Mouse (Mus musculus) forebrain, embryonic 13.5 days (tissue): ENCODE results near the gene Ankrd13d. TPM values are rescaled to one million over a fixed set of nuclear protein-coding genes. Genes with fewer than 3 reads are reported as not detected.

Experiments used
- ATAC-seq: fragments of 200-750 bp; cut with Nextera tagmentation; 2 replicates; pipeline ENCODE4 v1.8.0; 2017
- H3K27ac ChIP-seq: fragments of 300-500 bp; sonication (generic); 2 replicates; pipeline ENCODE4 v1.5.1; 2015; ENCODE audit warnings: inconsistent platforms, mild to moderate bottlenecking, moderate library complexity
- H3K27me3 ChIP-seq: fragments of 300-500 bp; sonication (generic); 2 replicates; pipeline ENCODE4 v1.6.1; 2015; ENCODE audit warnings: mild to moderate bottlenecking, inconsistent platforms
- H3K36me3 ChIP-seq: fragments of 300-500 bp; sonication (generic); 2 replicates; pipeline ENCODE4 v1.6.1; 2015; ENCODE audit warnings: mild to moderate bottlenecking, inconsistent platforms; ENCODE audit not compliant: poor library complexity, severe bottlenecking
- H3K4me1 ChIP-seq: fragments of 300-500 bp; sonication (generic); 2 replicates; pipeline ENCODE4 v1.6.1; 2015; ENCODE audit warnings: inconsistent platforms
- H3K4me2 ChIP-seq: fragments of 300-500 bp; sonication (generic); 2 replicates; pipeline ENCODE4 v1.6.1; 2015; ENCODE audit warnings: inconsistent platforms, mild to moderate bottlenecking, moderate library complexity
- H3K4me3 ChIP-seq: fragments of 300-500 bp; sonication (generic); 2 replicates; pipeline ENCODE4 v1.5.1; 2015; ENCODE audit warnings: mild to moderate bottlenecking, inconsistent platforms
- H3K9ac ChIP-seq: fragments of 300-500 bp; sonication (generic); 2 replicates; pipeline ENCODE4 v1.6.1; 2015; ENCODE audit warnings: mild to moderate bottlenecking, inconsistent platforms
- H3K9me3 ChIP-seq: fragments of 300-500 bp; sonication (generic); replicated peaks from 2 replicates; pipeline ENCODE4 v1.6.1; 2016; ENCODE audit warnings: inconsistent platforms
- WGBS: fragments of 180-500 bp; shearing (Covaris S2); methylation state at CpG from one replicate; pipeline ENCODE4 v1.1.7; 2015; 5-methylcytosine and 5-hydroxymethylcytosine counted together
- polyA plus RNA-seq: library from polyadenylated mRNA; unstranded; fragments of >200 nt; fragmentation: Nextera tagmentation; extraction: Ambion mirVana; gene quantifications from 2 replicates; pipeline ENCODE4 v1.2.1, GENCODE M21; 2015

The Ankrd13d gene
- polyA plus RNA-seq, 1 experiment from 2014 or later = 14.0 TPM

DNA sequence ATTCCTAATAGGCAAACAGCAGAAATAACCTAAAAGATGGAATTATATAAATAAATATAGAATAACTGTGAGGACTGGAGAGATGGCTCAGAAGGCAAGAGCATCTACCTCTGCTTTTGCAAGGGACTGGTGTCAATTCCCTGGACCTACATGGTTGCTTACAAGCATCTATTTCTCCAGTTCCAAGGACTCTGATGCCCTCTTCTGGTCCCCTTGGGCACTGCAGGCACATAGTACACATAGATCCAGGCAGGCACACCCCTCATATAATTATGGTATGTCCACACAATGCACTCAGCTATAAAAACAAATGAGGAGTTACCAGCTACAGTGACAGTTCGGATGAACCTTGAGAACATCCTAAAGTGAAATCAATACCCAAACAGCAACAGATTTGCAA is 3.5 kb downstream of the Ankrd13d start:
- H3K4me2 ChIP-seq = no peak overlapping the region
- peaks cover 22% of the 10 kb centered on the region for H3K4me1 ChIP-seq
- H3K27me3 ChIP-seq = no peaks in the 10 kb centered on the region
- no peak for ATAC-seq
- H3K27ac ChIP-seq = no peak overlapping the region
- H3K9me3 ChIP-seq = no peaks in the 10 kb centered on the region; the same call in 1 of the 2 replicates
- no peak overlapping the region for H3K4me3 ChIP-seq
- H3K36me3 ChIP-seq = peaks cover 12% of the 10 kb centered on the region
- no peak overlapping the region for H3K9ac ChIP-seq
- 95% methylated on average over 1 of the region's 1 CpGs for WGBS

DNA sequence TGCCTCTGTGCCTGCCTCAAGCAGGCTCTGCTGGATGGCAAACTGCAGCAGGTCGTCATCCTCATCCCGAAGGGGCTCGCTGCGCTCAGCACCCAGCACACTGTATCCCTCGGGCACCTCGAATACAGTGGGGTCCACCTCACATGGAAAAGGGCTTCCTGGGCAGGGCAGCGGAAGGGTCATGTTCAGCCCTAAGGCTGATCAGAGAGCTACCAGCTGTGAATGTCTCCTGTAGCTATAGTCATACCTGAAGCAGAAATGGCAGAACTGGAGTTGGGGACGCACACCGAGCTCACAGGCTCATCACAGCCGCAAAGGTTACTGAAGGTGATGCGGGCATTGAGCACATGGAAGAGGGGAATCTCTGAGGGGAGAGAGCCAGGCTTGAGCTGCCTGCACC is 12.0 kb downstream of the Ankrd13d start:
- Histone ChIP-seq H3K4me3 (no peak overlapping the region), H3K36me3 (0 out of 2 replicates have a peak, but pooled peaks cover 11% of the 10 kb centered on the region), H3K4me2 (no peak overlapping the region), H3K9me3 (no peaks in the 10 kb centered on the region; the same call in 1 of the 2 replicates), H3K27ac (no peak overlapping the region), H3K27me3 (peaks cover 38% of the 10 kb centered on the region), H3K4me1 (peaks cover 6% of the 10 kb centered on the region; the same call in 1 of the 2 replicates), H3K9ac (no peak overlapping the region)
- WGBS = 93% methylated on average over 11 of the region's 11 CpGs
- no peak for ATAC-seq

DNA sequence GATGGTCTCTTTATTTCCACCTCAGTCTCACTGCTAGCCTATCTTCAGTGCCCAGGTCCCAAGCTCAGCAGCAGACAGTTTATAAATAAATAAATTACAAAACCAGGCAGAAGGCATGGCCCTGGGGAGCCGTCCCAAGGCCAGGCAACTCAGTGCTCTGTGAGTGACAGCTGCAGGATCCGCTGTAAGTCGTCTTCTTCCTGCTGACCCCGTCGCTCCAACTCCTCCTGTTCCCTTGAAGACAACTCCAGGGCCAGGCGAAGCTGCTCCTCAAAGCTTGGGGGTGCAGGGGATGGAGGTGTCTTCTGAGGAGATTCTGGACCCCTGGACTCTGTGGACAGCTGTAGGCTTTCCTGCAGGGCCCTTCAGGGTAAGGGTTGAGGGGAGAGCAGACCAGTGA is 12.8 kb downstream of the Ankrd13d start:
- H3K9me3 ChIP-seq = no peaks in the 10 kb centered on the region
- H3K9ac ChIP-seq = no peak overlapping the region
- no peak overlapping the region for H3K27ac ChIP-seq
- 79% methylated on average over 6 of the region's 6 CpGs for WGBS
- H3K4me2 ChIP-seq = no peak overlapping the region
- 0 out of 2 replicates have a peak, but pooled peaks cover 11% of the 10 kb centered on the region for H3K36me3 ChIP-seq
- peaks cover 6% of the 10 kb centered on the region; the same call in 1 of the 2 replicates for H3K4me1 ChIP-seq
- peaks cover 38% of the 10 kb centered on the region for H3K27me3 ChIP-seq
- no peak for ATAC-seq
- no peak overlapping the region for H3K4me3 ChIP-seq

- peak; percentile 51; the same call in 1 of the 2 replicates for ATAC-seq
- no peak within 1 kb of the TSS for H3K27ac ChIP-seq
- peak within 1 kb of the TSS; percentile 53 for H3K9ac ChIP-seq
- H3K4me1 ChIP-seq = peaks cover 6% of the 10 kb centered on the region; the same call in 1 of the 2 replicates
- H3K4me3 ChIP-seq = peak within 1 kb of the TSS; percentile 36
- H3K36me3 ChIP-seq = 0 out of 2 replicates have a peak, but pooled peaks cover 11% of the 10 kb centered on the region
- 6% methylated on average over 46 of the region's 46 CpGs for WGBS
- peaks cover 38% of the 10 kb centered on the region for H3K27me3 ChIP-seq
- H3K9me3 ChIP-seq = no peaks in the 10 kb centered on the region
- peak within 1 kb of the TSS; percentile 60 for H3K4me2 ChIP-seq
Measured at GRCm38 (mm10) chr19:4268566-4269361, 14.2 kb downstream of the Ankrd13d start, which contains the start of gene Ssh3. Ssh3 (minus strand) TSS chr19:4269180.

- H3K27ac ChIP-seq = no peak overlapping the region
- peaks cover 36% of the 10 kb centered on the region for H3K27me3 ChIP-seq
- 0 out of 2 replicates have a peak, but pooled peaks cover 7% of the 10 kb centered on the region for H3K36me3 ChIP-seq
- 69% methylated on average over 4 of the region's 4 CpGs for WGBS
- no peak overlapping the region for H3K4me3 ChIP-seq
- peaks cover 6% of the 10 kb centered on the region; the same call in 1 of the 2 replicates for H3K4me1 ChIP-seq
- no peak overlapping the region for H3K9ac ChIP-seq
- H3K9me3 ChIP-seq = no peaks in the 10 kb centered on the region
- no peak overlapping the region for H3K4me2 ChIP-seq
- no peak for ATAC-seq
Measured at GRCm38 (mm10) chr19:4265956-4266355, 17.0 kb downstream of the Ankrd13d start.

- H3K4me1 ChIP-seq = peaks cover 6% of the 10 kb centered on the region; the same call in 1 of the 2 replicates
- H3K9me3 ChIP-seq = no peaks in the 10 kb centered on the region
- H3K36me3 ChIP-seq = no peaks in the 10 kb centered on the region
- H3K9ac ChIP-seq = no peak overlapping the region
- peaks cover 21% of the 10 kb centered on the region for H3K27me3 ChIP-seq
- WGBS = 94% methylated on average over 6 of the region's 6 CpGs
- no peak overlapping the region for H3K27ac ChIP-seq
- H3K4me2 ChIP-seq = no peak overlapping the region
- ATAC-seq = no peak
- no peak overlapping the region for H3K4me3 ChIP-seq
Measured at GRCm38 (mm10) chr19:4264171-4264780, 18.7 kb downstream of the Ankrd13d start.

DNA sequence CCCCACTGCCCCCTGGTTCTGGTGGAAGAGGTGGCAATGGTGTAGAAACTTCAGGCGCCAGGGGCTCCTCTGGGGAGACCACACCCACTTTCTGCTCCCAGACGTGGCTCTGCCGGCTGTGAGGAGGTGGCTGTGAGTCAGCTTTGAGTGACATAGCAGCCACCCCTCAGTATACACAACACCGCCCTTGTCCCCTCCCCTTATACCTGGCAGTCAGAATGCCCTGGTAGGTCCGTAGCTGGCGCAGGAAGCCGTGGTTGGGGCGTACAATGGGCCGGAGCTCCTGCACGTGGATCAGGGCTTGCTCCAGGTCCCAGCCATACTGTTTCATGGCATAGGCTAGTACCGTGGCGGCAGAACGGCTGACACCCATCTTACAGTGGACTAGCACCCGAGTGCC is 19.2 kb downstream of the Ankrd13d start:
- H3K9ac ChIP-seq = no peak overlapping the region
- H3K4me1 ChIP-seq = 0 out of 2 replicates have a peak, but pooled peaks cover under 1% of the 10 kb centered on the region
- H3K4me3 ChIP-seq = no peak overlapping the region
- peaks cover 15% of the 10 kb centered on the region for H3K27me3 ChIP-seq
- ATAC-seq = no peak
- 67% methylated on average over 14 of the region's 14 CpGs for WGBS
- H3K9me3 ChIP-seq = no peaks in the 10 kb centered on the region
- H3K36me3 ChIP-seq = no peaks in the 10 kb centered on the region
- H3K27ac ChIP-seq = no peak overlapping the region
- no peak overlapping the region for H3K4me2 ChIP-seq

DNA sequence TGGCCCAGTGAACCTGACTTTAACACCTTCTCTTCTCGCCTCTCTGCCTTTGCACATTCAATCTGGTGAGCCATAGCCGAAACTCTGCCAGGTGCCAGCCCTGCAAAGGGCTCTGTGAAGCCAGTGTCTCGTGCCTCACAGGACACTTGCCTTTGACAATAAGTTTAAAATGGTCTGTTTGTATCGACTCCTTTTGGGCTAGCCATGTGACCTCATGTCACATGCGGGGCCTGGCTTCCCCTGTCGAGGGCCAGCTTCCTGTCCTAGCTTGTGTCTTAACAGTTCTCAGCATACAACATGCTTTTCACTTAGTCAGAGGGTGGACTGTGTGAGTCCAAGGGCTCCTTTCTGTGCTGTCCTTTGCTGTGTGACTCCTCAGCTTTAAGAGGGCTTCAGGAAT is 20.2 kb downstream of the Ankrd13d start:
- Histone ChIP-seq H3K27ac (no peak overlapping the region), H3K4me2 (no peak overlapping the region), H3K36me3 (no peaks in the 10 kb centered on the region), H3K4me3 (no peak overlapping the region), H3K4me1 (peaks cover 4% of the 10 kb centered on the region; the same call in 1 of the 2 replicates), H3K27me3 (peaks cover 6% of the 10 kb centered on the region; the same call in 1 of the 2 replicates), H3K9me3 (no peaks in the 10 kb centered on the region), H3K9ac (no peak overlapping the region)
- ATAC-seq = no peak
- WGBS = 78% methylated on average over 6 of the region's 6 CpGs

- no peak overlapping the region for H3K4me3 ChIP-seq
- H3K9ac ChIP-seq = peak overlapping the region; percentile 16; the same call in 1 of the 2 replicates
- no peak overlapping the region for H3K27ac ChIP-seq
- ATAC-seq = no peak
- H3K9me3 ChIP-seq = no peaks in the 10 kb centered on the region
- WGBS = 59% methylated on average over 8 of the region's 8 CpGs
- H3K4me1 ChIP-seq = peaks cover 12% of the 10 kb centered on the region; the same call in 1 of the 2 replicates
- H3K27me3 ChIP-seq = no peaks in the 10 kb centered on the region
- H3K4me2 ChIP-seq = no peak overlapping the region
- no peaks in the 10 kb centered on the region for H3K36me3 ChIP-seq
Measured at GRCm38 (mm10) chr19:4261038-4261698, 21.8 kb downstream of the Ankrd13d start.

GRCm38 (mm10) chr19:4257897-4258252 is 25.1 kb downstream of the Ankrd13d start:
- 19% methylated on average over 12 of the region's 12 CpGs for WGBS
- H3K4me2 ChIP-seq = peak overlapping the region; percentile 92
- H3K4me1 ChIP-seq = peaks cover 12% of the 10 kb centered on the region; the same call in 1 of the 2 replicates
- peak overlapping the region; percentile 51 for H3K9ac ChIP-seq
- no peaks in the 10 kb centered on the region for H3K36me3 ChIP-seq
- ATAC-seq = peak; percentile 45; the same call in 1 of the 2 replicates
- H3K4me3 ChIP-seq = peak overlapping the region; percentile 66
- no peaks in the 10 kb centered on the region for H3K9me3 ChIP-seq
- 0 out of 2 replicates have a peak, but pooled peaks cover 5% of the 10 kb centered on the region for H3K27me3 ChIP-seq
- no peak overlapping the region for H3K27ac ChIP-seq

DNA sequence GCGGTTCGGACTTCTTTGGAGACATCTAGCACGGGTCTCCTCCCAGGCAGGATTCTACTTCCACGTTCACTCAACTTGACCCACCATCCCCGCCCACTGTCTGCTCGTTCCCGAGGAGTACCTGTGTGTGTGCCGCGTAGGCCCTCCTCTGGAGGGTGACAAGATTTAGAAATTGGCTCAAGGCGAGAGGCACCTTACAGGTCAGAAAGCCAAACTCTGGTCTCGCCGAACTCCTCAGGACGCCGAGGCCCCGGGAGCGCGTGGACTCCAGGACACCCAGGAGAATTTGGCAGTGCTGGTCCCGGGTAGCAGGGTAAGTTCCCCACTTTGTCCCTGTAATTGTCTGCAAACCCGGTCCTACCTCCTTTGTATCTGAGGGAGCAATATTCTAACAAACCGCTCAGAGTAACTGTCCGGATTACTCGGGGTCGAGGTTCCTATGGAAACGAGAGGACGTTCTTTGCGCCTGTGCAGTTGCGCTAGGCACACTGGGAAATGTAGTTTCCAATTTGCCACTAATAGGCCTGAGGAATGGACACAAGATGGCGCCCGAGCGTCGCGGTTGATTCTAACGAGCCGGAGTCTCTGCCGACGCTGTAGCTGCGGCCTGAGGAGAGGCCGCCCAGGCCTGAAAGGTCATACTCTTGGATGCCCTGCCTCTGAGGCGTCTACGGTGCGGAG is 25.6 kb downstream of the Ankrd13d start:
- H3K9me3 ChIP-seq = no peaks in the 10 kb centered on the region
- ATAC-seq = peak; percentile 94
- H3K4me2 ChIP-seq = peak overlapping the region; percentile 92
- H3K9ac ChIP-seq = peak overlapping the region; percentile 72
- H3K4me3 ChIP-seq = peak overlapping the region; percentile 66
- 0 out of 2 replicates have a peak overlapping the region, but pooled peaks have one; percentile 22 for H3K27ac ChIP-seq
- H3K27me3 ChIP-seq = 0 out of 2 replicates have a peak, but pooled peaks cover 5% of the 10 kb centered on the region
- WGBS = under 1% methylated on average over 41 of the region's 41 CpGs
- no peaks in the 10 kb centered on the region for H3K36me3 ChIP-seq
- H3K4me1 ChIP-seq = peaks cover 12% of the 10 kb centered on the region; the same call in 1 of the 2 replicates
